Mouse (Mus musculus) liver, adult 2 months (tissue): ENCODE results near the gene Tmem132b.

Experiments used
- CTCF ChIP-seq: fragments of 200-500 bp; IDR thresholded peaks from 2 replicates; pipeline ENCODE4 v1.5.1; 2011; ENCODE audit warnings: low read depth, low read length, control low read depth
- POLR2A ChIP-seq: fragments of 200-500 bp; IDR thresholded peaks from 2 replicates; pipeline ENCODE4 v1.6.1; 2011; ENCODE audit warnings: low read length, control low read depth; ENCODE audit not compliant: insufficient read depth; ENCODE audit errors: extremely low read depth

DNA sequence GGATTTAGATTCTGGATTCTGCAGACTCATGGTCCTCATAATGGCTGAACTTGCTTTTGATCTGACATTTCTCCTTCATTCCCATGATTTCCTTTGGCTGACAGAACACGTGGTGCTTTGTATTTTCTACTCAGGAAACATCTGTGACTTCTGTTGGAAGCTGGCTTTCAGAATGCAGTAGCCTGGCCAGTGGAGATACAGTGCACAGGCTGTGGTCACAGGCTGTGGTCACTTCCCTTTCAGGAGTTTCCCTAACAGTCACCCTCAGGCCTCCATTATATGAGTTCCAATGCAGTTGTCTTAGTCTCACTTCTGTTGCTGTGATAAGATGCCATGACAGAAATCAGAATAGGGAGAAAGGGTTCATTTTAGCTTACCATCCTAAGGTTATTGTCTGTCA lies 262.7 kb downstream of the Tmem132b start:
- TF ChIP-seq POLR2A (no peak), CTCF (no peak)
